Mouse (Mus musculus) Patski (cell line): Measurements from ENCODE around the gene Scgb1a1. TPM values are rescaled to one million over a fixed set of nuclear protein-coding genes. Genes with fewer than 3 reads are reported as not detected.

Experiments used
- ATAC-seq: fragments of 100-300 bp; one replicate; pipeline ENCODE4 v1.8.0; 2021
- CTCF ChIA-PET: fragments of 350-600 bp; sonication (Branson Sonifier 250); formaldehyde crosslinking; loops from one replicate; lab custom pipeline; 2022; ENCODE audit warnings: inconsistent platforms; lab: Charles Lee
- POLR2A ChIA-PET: fragments of 350-600 bp; sonication (Branson Sonifier 250); formaldehyde crosslinking; loops from one replicate; lab custom pipeline; 2022; ENCODE audit warnings: antibody characterized with exemption, inconsistent platforms; lab: Charles Lee
- DNase-seq: peaks from one replicate; pipeline ENCODE4 v3.0.0-alpha.2; 2011; ENCODE audit warnings: low read depth, low spot score
- H3K27me3 ChIP-seq: fragments of 371-371 bp; one replicate; pipeline ENCODE4 v1.5.1; 2021
- CTCF ChIP-seq: fragments of 100-300 bp; IDR thresholded peaks from one replicate; pipeline ENCODE4 v1.5.1; 2021
- in situ Hi-C: fragments of 300-500 bp; cut with MboI; formaldehyde crosslinking; loops from 3 replicates; pipeline ENCODE4 v1.11.1; 2018; ENCODE audit warnings: low pct_unique_long_range_greater_than_20kb, mixed read lengths
- polyA plus RNA-seq: library from polyadenylated mRNA; unstranded; gene quantifications from one replicate; pipeline ENCODE4 v1.2.3, GENCODE M21; 2021

Gene Scgb1a1
- polyA plus RNA-seq, 1 experiment from 2014 or later = not detected

DNA sequence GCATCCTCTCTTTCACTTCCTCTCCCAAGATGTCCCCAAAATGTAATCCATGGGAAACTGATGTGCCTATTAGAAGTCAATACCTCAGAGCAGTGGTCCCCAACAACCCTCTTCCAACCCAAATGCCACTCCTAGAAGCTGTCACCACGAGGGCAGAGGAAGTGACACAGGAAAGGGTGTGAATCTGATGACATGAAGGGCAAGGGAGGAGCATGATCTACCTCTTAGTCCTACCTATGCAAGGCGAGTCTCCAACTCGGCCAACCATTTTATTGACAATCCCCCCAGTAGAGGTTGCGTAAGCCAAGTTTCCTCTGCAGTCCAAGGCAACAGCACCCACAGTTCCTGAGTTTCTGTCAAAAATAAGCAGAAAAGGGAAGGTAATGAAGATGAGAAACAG is 28.5 kb upstream of the Scgb1a1 start:
- ATAC-seq (no peak), DNase-seq (no peak)
- TF ChIP-seq CTCF = no peak
- POLR2A ChIA-PET = no interaction called here
- in situ Hi-C loops = no loop called here
- no peaks in the 10 kb centered on the region for H3K27me3 ChIP-seq
- CTCF ChIA-PET = interaction anchor here (1.4 to 1.5 kb wide), 2 partner anchors 9 to 139 kb away, joined by 3 to 4 read pairs; no protein-coding TSS in a partner anchor

DNA sequence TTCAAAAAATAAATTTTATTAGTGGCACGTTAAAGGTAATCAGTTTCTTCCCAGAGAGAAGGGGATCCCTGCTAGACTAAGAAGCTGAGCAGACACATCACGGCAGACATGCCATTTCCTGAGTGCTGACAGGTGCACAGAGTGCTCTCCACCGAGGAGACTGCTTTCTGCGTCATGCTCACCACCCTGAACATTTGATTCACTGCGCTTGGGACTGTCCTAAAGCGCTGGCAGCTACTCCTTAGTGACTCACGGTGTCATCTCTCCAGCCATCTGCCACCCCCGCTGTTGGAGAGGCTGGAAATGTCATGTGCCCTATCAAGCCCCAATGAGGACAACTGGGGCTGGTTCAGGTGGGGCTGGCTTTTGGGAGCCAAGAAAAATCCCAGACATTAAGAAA is 24.3 kb upstream of the Scgb1a1 start:
- DNase-seq = no peak
- ChIA-PET POLR2A (no interaction called here), CTCF (interaction anchor here (0.8 to 2.7 kb wide), 5 partner anchors 11 to 253 kb away, joined by 3 to 8 read pairs (median 4); no protein-coding TSS in a partner anchor)
- ATAC-seq = no peak
- H3K27me3 ChIP-seq = no peaks in the 10 kb centered on the region
- in situ Hi-C loops = loop anchor here (5.0 kb wide), 1 partner anchor 265 kb away; no protein-coding TSS in a partner anchor
- no peak for TF ChIP-seq CTCF

DNA sequence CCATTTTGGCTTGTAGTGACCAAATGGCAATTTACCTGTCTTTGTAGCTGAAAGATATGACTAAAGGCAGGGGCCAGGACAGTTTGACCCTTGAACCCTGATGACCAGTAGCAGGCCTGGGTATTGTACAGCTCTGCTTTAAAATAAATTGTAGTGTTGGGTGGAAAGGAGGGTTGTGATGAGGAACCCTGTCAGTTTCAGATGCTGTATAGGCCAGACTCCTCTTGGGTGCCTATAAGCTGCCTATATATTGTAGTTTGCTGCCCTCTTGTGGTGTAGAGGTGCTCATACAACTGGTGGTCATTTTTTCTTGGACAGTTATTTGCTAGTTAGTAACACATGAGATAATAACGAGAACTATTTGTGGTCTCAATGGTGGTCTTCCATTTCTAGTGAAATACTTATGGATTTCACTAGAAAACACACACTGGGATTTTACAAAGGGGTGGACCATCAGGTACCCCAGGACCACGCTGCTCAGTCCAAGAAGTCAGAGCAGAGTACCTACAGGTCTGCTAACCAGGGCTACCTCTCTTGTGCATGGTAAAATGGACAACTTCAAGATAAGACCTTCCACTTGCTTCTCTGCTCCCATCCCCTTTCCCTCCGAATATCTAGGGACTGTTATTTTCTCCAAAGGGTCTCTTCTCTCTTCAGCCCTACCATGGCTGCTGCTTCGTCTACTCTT is 22.6 kb upstream of the Scgb1a1 start:
- H3K27me3 ChIP-seq = no peaks in the 10 kb centered on the region
- TF ChIP-seq CTCF = peak; percentile 83
- in situ Hi-C loops = loop anchor here (5.0 kb wide), 1 partner anchor 263 kb away; no protein-coding TSS in a partner anchor
- POLR2A ChIA-PET = interaction anchor here (0.6 to 0.9 kb wide), 2 partner anchors 140 to 222 kb away, joined by 3 read pairs; partner anchors contain the start of genes 1810009A15Rik and Gm49416
- DNase-seq (no peak), ATAC-seq (peak; percentile 41)
- CTCF ChIA-PET = interaction anchor here (0.9 to 3.6 kb wide), 17 partner anchors 8 to 260 kb away, joined by 3 to 32 read pairs (median 5); partner anchors contain the start of genes B3gat3, Eef1g, Lrrn4cl and Uqcc3

DNA sequence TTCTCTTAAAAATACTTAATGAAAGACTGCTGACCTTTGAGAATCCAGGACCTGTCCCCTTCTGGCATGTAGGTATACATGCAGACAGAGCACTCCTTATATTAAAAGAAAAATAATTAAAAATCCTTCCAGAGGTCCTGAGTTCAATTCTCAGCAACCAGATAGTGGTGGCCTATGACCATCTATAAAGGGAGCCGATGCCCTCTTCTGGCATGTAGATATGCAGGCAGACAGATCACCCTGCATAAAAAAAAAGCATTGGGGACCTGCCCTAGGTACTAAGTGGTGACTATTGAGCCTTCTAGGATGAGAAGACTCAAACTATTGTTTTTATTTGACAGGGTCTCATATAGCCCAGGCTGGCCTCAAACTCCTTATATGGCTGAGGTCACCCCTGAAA is 20.8 kb upstream of the Scgb1a1 start:
- no peaks in the 10 kb centered on the region for H3K27me3 ChIP-seq
- ATAC-seq (no peak), DNase-seq (no peak)
- POLR2A ChIA-PET = interaction anchor here (0.7 to 1.5 kb wide), 2 partner anchors 117 to 387 kb away, joined by 3 to 5 read pairs; no protein-coding TSS in a partner anchor
- no peak for TF ChIP-seq CTCF
- in situ Hi-C loops = no loop called here
- CTCF ChIA-PET = interaction anchor here (1.0 to 3.6 kb wide), 8 partner anchors 44 to 390 kb away, joined by 3 to 32 read pairs (median 4); no protein-coding TSS in a partner anchor

DNA sequence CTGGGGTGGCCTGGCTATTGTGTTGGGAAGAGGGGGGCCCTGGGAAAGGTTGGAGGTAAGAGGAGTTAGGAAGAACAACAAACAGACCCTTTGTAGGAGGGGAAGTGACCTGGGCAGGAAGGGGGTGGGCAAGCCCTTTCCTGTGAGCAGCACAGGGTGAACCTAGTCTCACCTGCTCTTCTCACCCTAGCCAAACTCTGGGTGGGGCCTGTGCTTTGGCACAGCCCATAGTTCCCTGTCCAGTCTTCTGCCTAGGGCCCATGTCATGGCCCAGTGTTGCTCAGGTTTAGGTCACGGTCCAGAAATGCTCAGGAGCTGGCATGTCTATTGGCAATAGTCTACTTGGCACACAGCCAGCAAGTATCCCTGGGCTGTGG is 19.6 kb upstream of the Scgb1a1 start:
- ChIA-PET POLR2A (no interaction called here), CTCF (interaction anchor here (1.5 to 3.6 kb wide), 3 partner anchors 22 to 131 kb away, joined by 4 to 32 read pairs (median 6); no protein-coding TSS in a partner anchor)
- in situ Hi-C loops = no loop called here
- H3K27me3 ChIP-seq = no peaks in the 10 kb centered on the region
- no peak for ATAC-seq
- TF ChIP-seq CTCF = no peak
- DNase-seq = no peak

DNA sequence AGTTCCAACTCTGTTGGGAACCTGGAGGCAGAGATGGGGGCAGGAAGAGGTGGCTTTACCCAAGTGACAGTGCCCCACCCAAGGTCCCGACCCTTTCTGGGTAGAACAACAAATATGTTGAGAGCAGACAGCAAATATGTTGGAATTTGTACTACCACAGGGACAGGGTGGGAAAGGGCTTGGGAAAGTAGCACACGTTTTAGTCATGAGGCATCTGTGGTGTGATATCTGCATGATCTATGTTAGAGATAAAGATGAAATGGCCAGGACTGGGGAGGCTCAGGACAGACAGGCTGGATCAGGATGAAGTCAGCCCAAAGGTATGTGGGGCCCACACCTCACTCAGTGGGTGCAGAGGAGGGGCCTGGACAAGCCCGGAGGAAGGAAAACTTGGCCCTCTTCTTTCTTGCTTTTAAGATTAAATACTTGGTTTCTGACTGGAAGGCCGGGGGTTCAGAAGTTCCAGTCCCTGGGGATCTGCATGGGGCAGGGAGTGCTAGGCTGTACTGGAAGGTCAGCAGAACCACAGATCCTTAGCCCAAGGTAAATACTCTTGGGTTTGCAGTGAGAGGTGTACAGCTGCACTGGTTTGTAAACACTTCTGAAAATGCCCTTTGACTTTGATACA is 19.1 kb upstream of the Scgb1a1 start:
- ChIA-PET POLR2A (interaction anchor here (1.5 kb wide), 1 partner anchor 130 kb away, joined by 4 read pairs; no protein-coding TSS in a partner anchor), CTCF (interaction anchor here (0.8 to 3.6 kb wide), 3 partner anchors 21 to 130 kb away, joined by 3 to 32 read pairs (median 6); no protein-coding TSS in a partner anchor)
- TF ChIP-seq CTCF = no peak
- no peaks in the 10 kb centered on the region for H3K27me3 ChIP-seq
- ATAC-seq = peak; percentile 81
- in situ Hi-C loops = no loop called here
- DNase-seq = peak; percentile 38

DNA sequence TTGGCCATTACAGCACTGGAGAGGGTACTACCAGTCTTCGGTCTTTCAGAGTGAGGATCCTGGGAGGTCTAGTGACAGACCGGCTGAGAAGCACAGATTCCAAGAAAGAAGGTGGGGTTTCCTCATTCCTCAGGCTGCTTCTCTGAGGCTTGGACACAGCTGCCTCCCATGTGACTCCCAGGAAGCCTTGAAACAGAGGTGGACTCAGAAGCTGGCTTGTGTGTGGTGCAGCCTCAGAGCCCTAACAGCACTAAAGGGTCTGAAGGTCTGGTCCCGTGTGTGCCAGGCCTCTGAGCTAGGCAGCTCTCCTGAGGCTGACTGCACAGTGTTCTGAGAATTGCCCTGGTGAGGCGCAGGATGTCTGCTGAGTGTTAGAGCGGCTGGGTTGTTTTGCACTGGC is 18.3 kb upstream of the Scgb1a1 start:
- ChIA-PET CTCF (interaction anchor here (0.8 to 2.2 kb wide), 2 partner anchors 20 to 26 kb away, joined by 3 to 6 read pairs; no protein-coding TSS in a partner anchor), POLR2A (interaction anchor here (1.5 kb wide), 1 partner anchor 129 kb away, joined by 4 read pairs; no protein-coding TSS in a partner anchor)
- DNase-seq = no peak
- in situ Hi-C loops = no loop called here
- ATAC-seq = no peak
- H3K27me3 ChIP-seq = no peaks in the 10 kb centered on the region
- TF ChIP-seq CTCF = no peak

DNA sequence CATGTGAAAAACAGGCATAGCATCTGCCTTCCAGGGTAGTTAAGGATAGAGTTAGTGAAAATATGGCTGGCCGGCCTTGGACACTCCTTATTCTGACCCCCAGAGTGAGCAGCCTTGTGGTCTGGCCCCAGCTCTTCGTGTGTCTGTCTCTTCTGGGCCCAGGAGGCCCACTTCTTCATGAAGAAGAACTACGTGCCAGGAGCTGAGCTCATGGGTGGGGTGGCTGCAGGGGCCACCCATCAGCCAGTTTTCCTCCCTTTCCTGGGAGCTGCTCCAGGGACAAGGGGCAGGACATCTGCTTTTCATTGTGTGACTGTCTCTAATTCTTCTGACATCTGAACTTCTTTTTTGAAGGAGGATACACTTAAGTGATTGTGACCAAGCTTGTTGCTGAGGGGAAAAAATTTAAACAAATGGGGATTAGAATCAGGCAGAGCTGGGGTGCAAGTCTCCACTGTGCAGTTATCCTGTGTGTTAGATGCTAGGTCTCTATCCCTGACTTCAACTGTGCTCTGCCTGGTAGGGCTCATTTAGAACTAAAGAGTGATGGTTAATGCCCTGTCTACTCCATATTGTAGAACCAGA is 17.4 kb upstream of the Scgb1a1 start:
- in situ Hi-C loops = no loop called here
- no peaks in the 10 kb centered on the region for H3K27me3 ChIP-seq
- ATAC-seq = no peak
- DNase-seq = no peak
- CTCF ChIA-PET = interaction anchor here (2.0 to 2.2 kb wide), 2 partner anchors 19 to 23 kb away, joined by 4 to 6 read pairs; no protein-coding TSS in a partner anchor
- no peak for TF ChIP-seq CTCF
- POLR2A ChIA-PET = interaction anchor here (0.5 to 1.5 kb wide), 2 partner anchors 128 to 175 kb away, joined by 3 to 4 read pairs; no protein-coding TSS in a partner anchor

DNA sequence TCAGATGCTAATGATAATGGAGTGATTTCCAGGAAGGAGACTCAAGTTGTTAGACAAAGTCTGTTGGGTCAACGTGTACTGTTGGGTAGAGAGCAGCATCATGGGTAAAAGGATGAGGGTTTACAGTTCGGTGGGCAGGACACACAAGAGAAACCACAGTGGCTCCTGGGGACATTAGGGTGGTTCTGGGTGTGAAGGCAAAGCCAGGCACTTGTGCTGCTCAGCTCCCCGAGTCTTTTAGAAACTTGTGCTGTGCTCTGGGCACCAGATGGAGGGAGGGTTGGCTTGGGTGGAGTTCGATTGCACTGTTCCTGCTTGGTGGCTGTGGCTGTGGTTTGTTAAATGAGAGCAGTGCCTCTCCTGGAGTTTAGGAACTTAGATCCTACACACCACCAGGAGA is 16.2 kb upstream of the Scgb1a1 start:
- ATAC-seq (no peak), DNase-seq (no peak)
- ChIA-PET CTCF (interaction anchor here (1.5 to 2.0 kb wide), 2 partner anchors 22 to 127 kb away, joined by 4 read pairs; no protein-coding TSS in a partner anchor), POLR2A (no interaction called here)
- no peaks in the 10 kb centered on the region for H3K27me3 ChIP-seq
- TF ChIP-seq CTCF = no peak
- in situ Hi-C loops = no loop called here

DNA sequence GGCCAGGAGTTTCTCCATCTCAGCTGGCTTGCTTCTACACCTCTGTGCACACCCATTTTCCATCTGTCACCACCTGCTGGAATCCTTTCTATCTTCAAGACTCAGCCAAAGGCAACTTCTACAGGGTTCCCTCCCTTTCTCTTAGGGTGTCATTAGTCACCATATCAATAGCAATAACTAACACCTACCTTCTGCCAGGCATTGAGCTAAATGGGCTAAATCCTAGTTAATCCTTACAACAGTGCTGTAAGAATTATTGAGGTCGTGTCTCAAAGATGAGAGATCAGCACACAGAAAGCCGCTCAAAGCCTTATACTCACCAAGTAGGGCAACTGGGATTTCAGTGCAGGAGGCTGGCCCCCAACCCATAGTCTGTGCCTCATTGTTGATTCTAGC is 13.3 kb upstream of the Scgb1a1 start:
- no peaks in the 10 kb centered on the region for H3K27me3 ChIP-seq
- ChIA-PET POLR2A (no interaction called here), CTCF (interaction anchor here (1.0 to 6.0 kb wide), 2 partner anchors 11 to 18 kb away, joined by 3 to 21 read pairs; no protein-coding TSS in a partner anchor)
- no peak for DNase-seq
- no peak for TF ChIP-seq CTCF
- in situ Hi-C loops = no loop called here
- no peak for ATAC-seq
